Mouse (Mus musculus): ENCODE data around the gene Lce1a1.

DNA sequence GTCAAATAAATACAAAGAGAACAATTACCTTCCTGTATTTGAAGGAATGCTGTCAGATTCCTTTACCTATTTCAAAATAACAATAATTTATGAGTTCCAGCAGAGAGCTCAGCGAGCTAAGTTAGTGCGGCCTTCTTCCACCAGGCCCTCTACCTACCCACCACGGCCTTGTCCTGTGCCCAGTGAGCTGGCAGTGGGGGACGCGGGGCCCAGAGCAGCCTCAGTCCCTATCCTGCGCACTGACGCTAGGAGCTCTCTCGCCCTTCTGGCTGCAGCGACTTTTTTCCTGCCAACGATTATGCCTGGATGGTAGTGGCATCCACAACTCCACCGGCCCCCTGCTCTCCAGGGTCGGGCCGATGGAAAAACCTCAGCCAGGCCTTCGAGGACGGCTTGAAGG, 8.3 kb downstream of the Lce1a1 start:
- no peak for TF ChIP-seq CTCF (IDR thresholded peaks at IDR 0.05; ENCODE audit: low read depth)
- no peak for TF ChIP-seq EP300 (IDR thresholded peaks at IDR 0.05; ENCODE audit: low read depth)
